ENCODE assay signal across 16 mouse cellular contexts in the genomic region with DNA sequence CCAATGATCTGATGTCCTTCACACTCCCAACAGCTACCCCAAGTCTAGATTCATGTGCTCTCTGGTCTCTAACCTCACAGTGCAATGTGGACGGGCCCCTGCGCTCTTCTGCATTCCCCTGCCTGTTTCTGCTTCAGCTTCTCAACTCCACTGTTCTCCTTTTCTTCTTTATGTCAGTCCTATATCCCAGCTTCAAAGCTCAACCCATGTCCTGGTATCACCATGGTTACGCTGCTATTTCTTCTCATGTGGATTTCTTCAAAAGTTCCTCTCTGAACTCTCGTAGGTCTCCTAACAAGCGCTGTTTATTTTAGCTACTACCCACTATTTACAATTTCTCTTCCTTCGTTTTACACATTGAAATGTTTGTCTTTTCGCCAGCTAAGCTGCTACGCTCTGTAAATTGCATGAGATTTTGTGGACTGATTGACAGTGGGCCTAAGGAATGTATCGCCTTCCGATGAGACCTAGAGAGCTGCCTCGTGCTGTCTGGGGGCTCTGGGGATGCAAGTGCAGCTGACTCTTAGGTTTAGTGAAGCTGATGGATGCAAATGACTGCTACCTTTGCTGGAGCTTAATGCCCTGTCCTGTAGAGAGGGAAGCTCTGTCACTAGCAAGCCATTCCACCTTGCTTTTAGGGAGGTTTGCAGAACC.
DNase-seq lines count a peak whose midpoint lies in the region; ATAC-seq and TF ChIP-seq lines count a peak whose summit lies in the region.
"Had no signal": no experiment of that assay in that cellular context is flagged by ENCODE, and none has a peak within 500 bp of the region (broad histone marks: within the 10 kb centered on the region; RNA-seq: fewer than 3 reads in every experiment).

No protein-coding gene starts in this region.

- no peak for DNase-seq in forebrain, embryonic 11.5 days (ENCODE audit: low spot score)
- no peak for DNase-seq in lung, postnatal 14 days
- peak; percentile 86 for DNase-seq in midbrain, embryonic 11.5 days (ENCODE audit: low spot score, missing footprints)
- no peak for DNase-seq in stomach, postnatal 0 days (ENCODE audit: low spot score)
- no peak for DNase-seq in heart, postnatal 25 days (ENCODE audit: low spot score)
- no peak for DNase-seq in heart, adult 8-10 months (ENCODE audit: low spot score)
- DNase-seq: cerebellum, adult 8-10 months; embryo, embryonic 11 days; gastrocnemius, postnatal 36 days; lung, postnatal 4 days; thymus, postnatal 36 days had no signal

- WGBS in forebrain, embryonic 16.5 days = 47% methylated on average over 11 of the region's 11 CpGs
- WGBS in forebrain, embryonic 11.5 days = 80% methylated on average over 11 of the region's 11 CpGs
- 20% methylated on average over 11 of the region's 11 CpGs for WGBS in lung, embryonic 15.5 days
- WGBS in midbrain, embryonic 11.5 days = 55% methylated on average over 11 of the region's 11 CpGs
- 29% methylated on average over 11 of the region's 11 CpGs for WGBS in stomach, postnatal 0 days

- H3K4me1 ChIP-seq in forebrain, embryonic 16.5 days (replicated peaks; ENCODE audit: control insufficient read depth, insufficient read depth, low read length) = peaks cover 13% of the 10 kb centered on the region
- H3K4me1 ChIP-seq in forebrain, embryonic 11.5 days (replicated peaks; ENCODE audit: control insufficient read depth, insufficient read depth, low read length) = no peaks in the 10 kb centered on the region
- H3K4me1 ChIP-seq in lung, embryonic 15.5 days = peaks cover 21% of the 10 kb centered on the region
- H3K4me1 ChIP-seq in midbrain, embryonic 11.5 days (ENCODE audit: control insufficient read depth, insufficient read depth, low read length) = peaks cover 11% of the 10 kb centered on the region; the same call in 1 of the 2 replicates
- H3K4me1 ChIP-seq in stomach, postnatal 0 days (replicated peaks; ENCODE audit: control insufficient read depth, insufficient read depth) = peaks cover 5% of the 10 kb centered on the region; the same call in 1 of the 2 replicates

- no peaks in the 10 kb centered on the region for H3K36me3 ChIP-seq in forebrain, embryonic 16.5 days (ENCODE audit: control insufficient read depth, insufficient read depth)
- H3K36me3 ChIP-seq in forebrain, embryonic 11.5 days (ENCODE audit: control insufficient read depth, insufficient read depth, low read length) = no peaks in the 10 kb centered on the region
- no peaks in the 10 kb centered on the region for H3K36me3 ChIP-seq in lung, embryonic 15.5 days
- no peaks in the 10 kb centered on the region for H3K36me3 ChIP-seq in midbrain, embryonic 11.5 days (ENCODE audit: control insufficient read depth, insufficient read depth, low read length)
- H3K36me3 ChIP-seq in stomach, postnatal 0 days (ENCODE audit: control insufficient read depth, insufficient read depth, low read length) = no peaks in the 10 kb centered on the region
- H3K36me3 ChIP-seq: heart, embryonic 13.5 days; hindbrain, embryonic 15.5 days; liver, embryonic 12.5 days had no signal

- intact Hi-C loops in heart, postnatal 25 days (cut with DNase I) = no loop called here

- H3K27me3 ChIP-seq in forebrain, embryonic 16.5 days (replicated peaks; ENCODE audit: control insufficient read depth, insufficient read depth, low read length) = no peaks in the 10 kb centered on the region
- H3K27me3 ChIP-seq in forebrain, embryonic 11.5 days (ENCODE audit: control insufficient read depth, insufficient read depth, low read length) = no peaks in the 10 kb centered on the region
- H3K27me3 ChIP-seq in lung, embryonic 15.5 days = no peaks in the 10 kb centered on the region
- no peaks in the 10 kb centered on the region for H3K27me3 ChIP-seq in midbrain, embryonic 11.5 days (ENCODE audit: control insufficient read depth, insufficient read depth, low read length)
- no peaks in the 10 kb centered on the region for H3K27me3 ChIP-seq in stomach, postnatal 0 days (ENCODE audit: control insufficient read depth, insufficient read depth, low read length)
- H3K27me3 ChIP-seq: heart, embryonic 13.5 days; hindbrain, embryonic 15.5 days; liver, embryonic 12.5 days had no signal

- no peak for TF ChIP-seq EP300 in stomach, postnatal 0 days (optimal IDR thresholded peaks at IDR 0.05)

- peak; percentile 34; the same call in 1 of the 2 replicates for ATAC-seq in forebrain, embryonic 16.5 days
- ATAC-seq in forebrain, embryonic 11.5 days (replicated peaks; ENCODE audit: low FRiP score) = no peak
- peak; percentile 36; the same call in 1 of the 2 replicates for ATAC-seq in lung, embryonic 15.5 days (ENCODE audit: borderline replicate concordance, extremely low read depth, low FRiP score, low TSS enrichment)
- ATAC-seq in midbrain, embryonic 11.5 days (ENCODE audit: low FRiP score) = peak; percentile 50; the same call in 1 of the 2 replicates
- ATAC-seq in stomach, postnatal 0 days (ENCODE audit: low FRiP score, low TSS enrichment) = no peak
- ATAC-seq: liver, embryonic 12.5 days had no signal

- H3K9ac ChIP-seq in forebrain, embryonic 16.5 days (replicated peaks; ENCODE audit: low read depth, low read length) = no peak overlapping the region
- H3K9ac ChIP-seq in forebrain, embryonic 11.5 days (ENCODE audit: low read length) = no peak overlapping the region
- H3K9ac ChIP-seq in lung, embryonic 15.5 days = no peak overlapping the region
- no peak overlapping the region for H3K9ac ChIP-seq in midbrain, embryonic 11.5 days (ENCODE audit: low read length)
- no peak overlapping the region for H3K9ac ChIP-seq in stomach, postnatal 0 days (ENCODE audit: low read length)
- H3K9ac ChIP-seq: heart, embryonic 13.5 days; hindbrain, embryonic 15.5 days; liver, embryonic 12.5 days had no signal

- TF ChIP-seq CTCF in stomach, postnatal 0 days (IDR thresholded peaks at IDR 0.05; ENCODE audit: low read depth) = no peak

- no peak overlapping the region for H3K4me2 ChIP-seq in forebrain, embryonic 16.5 days (ENCODE audit: low read length)
- no peak overlapping the region for H3K4me2 ChIP-seq in forebrain, embryonic 11.5 days (ENCODE audit: low read depth, low read length, severe bottlenecking)
- 0 out of 2 replicates have a peak overlapping the region, but pooled peaks have one; percentile 7 for H3K4me2 ChIP-seq in lung, embryonic 15.5 days
- H3K4me2 ChIP-seq in midbrain, embryonic 11.5 days = no peak overlapping the region
- 0 out of 2 replicates have a peak overlapping the region, but pooled peaks have one; percentile 6 for H3K4me2 ChIP-seq in stomach, postnatal 0 days (replicated peaks; ENCODE audit: low read depth)
- H3K4me2 ChIP-seq: heart, embryonic 13.5 days; hindbrain, embryonic 15.5 days; liver, embryonic 12.5 days had no signal

- no peaks in the 10 kb centered on the region for H3K9me3 ChIP-seq in forebrain, embryonic 16.5 days (ENCODE audit: control insufficient read depth, low read length)
- H3K9me3 ChIP-seq in forebrain, embryonic 11.5 days (ENCODE audit: control insufficient read depth, low read length) = no peaks in the 10 kb centered on the region
- H3K9me3 ChIP-seq in lung, embryonic 15.5 days = no peaks in the 10 kb centered on the region
- H3K9me3 ChIP-seq in midbrain, embryonic 11.5 days (ENCODE audit: control insufficient read depth, low read length) = no peaks in the 10 kb centered on the region
- no peaks in the 10 kb centered on the region for H3K9me3 ChIP-seq in stomach, postnatal 0 days (ENCODE audit: control insufficient read depth, low read length)
- H3K9me3 ChIP-seq: heart, embryonic 13.5 days; hindbrain, embryonic 15.5 days; liver, embryonic 12.5 days had no signal

- no peak overlapping the region for H3K27ac ChIP-seq in forebrain, embryonic 16.5 days (ENCODE audit: low read length)
- no peak overlapping the region for H3K27ac ChIP-seq in forebrain, embryonic 11.5 days (ENCODE audit: low read depth, low read length)
- no peak overlapping the region for H3K27ac ChIP-seq in lung, embryonic 15.5 days
- peak overlapping the region; percentile 14; the same call in 1 of the 2 replicates for H3K27ac ChIP-seq in midbrain, embryonic 11.5 days (ENCODE audit: low read depth, low read length)
- H3K27ac ChIP-seq in stomach, postnatal 0 days (replicated peaks) = peak overlapping the region; percentile 49; the same call in 1 of the 2 replicates
- H3K27ac ChIP-seq: heart, embryonic 13.5 days; hindbrain, embryonic 15.5 days; liver, embryonic 12.5 days had no signal

- H3K4me3 ChIP-seq in forebrain, embryonic 16.5 days (replicated peaks; ENCODE audit: low read length) = no peak overlapping the region
- no peak overlapping the region for H3K4me3 ChIP-seq in forebrain, embryonic 11.5 days (ENCODE audit: low read depth, low read length)
- H3K4me3 ChIP-seq in lung, embryonic 15.5 days = no peak overlapping the region
- no peak overlapping the region for H3K4me3 ChIP-seq in midbrain, embryonic 11.5 days (ENCODE audit: low read depth, low read length)
- H3K4me3 ChIP-seq in stomach, postnatal 0 days (ENCODE audit: low read depth, low read length) = no peak overlapping the region
- H3K4me3 ChIP-seq: heart, embryonic 13.5 days; hindbrain, embryonic 15.5 days; liver, embryonic 12.5 days had no signal

Comparison
In these comparisons a context has a peak if more than half of its experiments do, and no peak if none do; other contexts are left out.
1. ATAC-seq: peak in forebrain, embryonic 16.5 days (single experiment), lung, embryonic 15.5 days (single experiment) and midbrain, embryonic 11.5 days (single experiment); none in forebrain, embryonic 11.5 days (single experiment) and stomach, postnatal 0 days (single experiment).
2. H3K27ac ChIP-seq: peak in midbrain, embryonic 11.5 days (single experiment) and stomach, postnatal 0 days (single experiment); none in forebrain, embryonic 16.5 days (single experiment), forebrain, embryonic 11.5 days (single experiment) and lung, embryonic 15.5 days (single experiment).
3. H3K4me2 ChIP-seq: peak in lung, embryonic 15.5 days (single experiment) and stomach, postnatal 0 days (single experiment); none in forebrain, embryonic 16.5 days (single experiment), forebrain, embryonic 11.5 days (single experiment) and midbrain, embryonic 11.5 days (single experiment).